Mouse (Mus musculus): Measurements from ENCODE around the gene Fau. TPM values are rescaled to one million over a fixed set of nuclear protein-coding genes. Genes with fewer than 3 reads are reported as not detected.

Gene Fau
- polyA plus RNA-seq, 1 experiment from 2014 or later: 1,123 TPM

GRCm38 (mm10) chr19:6088841-6089240 lies 31.2 kb downstream of the Fau start:
- ChIA-PET CTCF (no interaction called here), POLR2A (interaction anchor here (0.9 kb wide), 1 partner anchor 30 kb away, joined by 3 read pairs; no protein-coding TSS in a partner anchor)
- H3K27me3 ChIP-seq: no peaks in the 10 kb centered on the region
- no peak for TF ChIP-seq CTCF (IDR thresholded peaks at IDR 0.05)
- DNase-seq (ENCODE audit: low read depth, low spot score) (no peak), ATAC-seq (no peak)
- in situ Hi-C loops (cut with MboI; ENCODE audit: low pct_unique_long_range_greater_than_20kb): no loop called here

DNA sequence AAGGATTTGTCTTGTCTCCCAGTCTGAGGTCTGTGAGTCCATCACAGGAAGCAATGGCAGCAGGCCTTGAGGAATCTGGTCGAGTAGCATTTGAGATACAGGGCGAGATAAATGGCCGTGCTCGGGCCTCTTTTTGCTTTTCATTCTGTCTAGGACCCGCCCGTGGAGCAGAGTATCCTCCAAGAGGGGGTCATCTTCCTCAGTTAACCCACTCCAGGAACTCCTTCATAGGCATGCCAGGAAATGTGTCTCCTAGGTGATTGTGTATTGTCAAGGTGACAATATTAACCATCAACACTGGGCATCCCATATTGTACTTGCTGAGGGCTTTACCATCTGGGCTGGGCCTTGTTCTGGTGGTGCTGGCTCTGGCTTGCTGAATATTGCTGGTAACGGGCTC lies 36.5 kb downstream of the Fau start, which contains the start of gene AC131692.1:
Gene AC131692.1 (plus strand): TSS at position 301 of the 400 bp plus-strand sequence.
- TF ChIP-seq CTCF (IDR thresholded peaks at IDR 0.05): no peak
- DNase-seq (ENCODE audit: low read depth, low spot score) (no peak), ATAC-seq (no peak)
- in situ Hi-C loops (cut with MboI; ENCODE audit: low pct_unique_long_range_greater_than_20kb): no loop called here
- no peaks in the 10 kb centered on the region for H3K27me3 ChIP-seq
- ChIA-PET POLR2A (no interaction called here), CTCF (no interaction called here)

- TF ChIP-seq CTCF (IDR thresholded peaks at IDR 0.05): no peak
- H3K27me3 ChIP-seq: no peaks in the 10 kb centered on the region
- ChIA-PET CTCF (no interaction called here), POLR2A (interaction anchor here (0.7 kb wide), 1 partner anchor 37 kb away, joined by 3 read pairs; no protein-coding TSS in a partner anchor)
- DNase-seq (ENCODE audit: low read depth, low spot score): no peak
- no peak for ATAC-seq
- in situ Hi-C loops (cut with MboI; ENCODE audit: low pct_unique_long_range_greater_than_20kb): no loop called here
These were observed 40.2 kb downstream of the Fau start for GRCm38 (mm10) chr19:6097847-6098246.

DNA sequence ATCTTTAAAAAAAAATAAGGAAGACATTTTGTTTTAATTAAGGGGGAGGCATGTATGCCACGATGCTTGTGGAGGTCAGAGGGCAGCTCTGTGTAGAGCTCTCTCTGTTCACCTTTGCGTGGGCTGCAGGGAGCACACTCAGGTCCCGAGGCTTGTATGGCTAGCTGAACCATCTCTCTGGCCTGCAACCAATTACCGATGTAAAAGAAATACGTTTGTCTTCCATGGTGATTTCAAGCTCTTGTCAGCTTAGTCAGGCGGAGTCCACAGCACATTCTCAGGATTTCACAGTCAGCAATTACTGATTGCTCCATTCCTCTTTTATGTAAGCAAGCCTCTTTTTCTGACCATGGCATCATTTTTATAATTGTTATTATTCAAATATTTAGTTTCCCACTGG lies 43.5 kb downstream of the Fau start:
- no peak for DNase-seq (ENCODE audit: low read depth, low spot score)
- POLR2A ChIA-PET: no interaction called here
- no peaks in the 10 kb centered on the region for H3K27me3 ChIP-seq
- in situ Hi-C loops (cut with MboI; ENCODE audit: low pct_unique_long_range_greater_than_20kb): no loop called here
- no peak for ATAC-seq
- TF ChIP-seq CTCF (IDR thresholded peaks at IDR 0.05): no peak
- CTCF ChIA-PET: no interaction called here

- in situ Hi-C loops (cut with MboI; ENCODE audit: low pct_unique_long_range_greater_than_20kb): no loop called here
- no peak for TF ChIP-seq CTCF (IDR thresholded peaks at IDR 0.05)
- ChIA-PET POLR2A (no interaction called here), CTCF (interaction anchor here (1.1 to 1.3 kb wide), 2 partner anchors 11 to 127 kb away, joined by 3 to 4 read pairs; no protein-coding TSS in a partner anchor)
- H3K27me3 ChIP-seq: no peaks in the 10 kb centered on the region
- DNase-seq (ENCODE audit: low read depth, low spot score): no peak
- no peak for ATAC-seq
These were observed 44.7 kb downstream of the Fau start for GRCm38 (mm10) chr19:6102169-6102853.

- no peak for ATAC-seq
- CTCF ChIA-PET: interaction anchor here (1.1 kb wide), 1 partner anchor 9 kb away, joined by 4 read pairs; no protein-coding TSS in a partner anchor
- in situ Hi-C loops (cut with MboI; ENCODE audit: low pct_unique_long_range_greater_than_20kb): no loop called here
- no peak for TF ChIP-seq CTCF (IDR thresholded peaks at IDR 0.05)
- no peak for DNase-seq (ENCODE audit: low read depth, low spot score)
- H3K27me3 ChIP-seq: no peaks in the 10 kb centered on the region
- POLR2A ChIA-PET: no interaction called here
These were observed 46.8 kb downstream of the Fau start for GRCm38 (mm10) chr19:6104476-6104875.

- POLR2A ChIA-PET: no interaction called here
- in situ Hi-C loops (cut with MboI; ENCODE audit: low pct_unique_long_range_greater_than_20kb): no loop called here
- no peak for DNase-seq (ENCODE audit: low read depth, low spot score)
- CTCF ChIA-PET: interaction anchor here (0.6 kb wide), 1 partner anchor 10 kb away, joined by 3 read pairs; no protein-coding TSS in a partner anchor
- no peak for TF ChIP-seq CTCF (IDR thresholded peaks at IDR 0.05)
- H3K27me3 ChIP-seq: no peaks in the 10 kb centered on the region
- ATAC-seq: no peak
These were observed 47.9 kb downstream of the Fau start, which contains the start of gene Naaladl1 for GRCm38 (mm10) chr19:6105586-6105985. Naaladl1 (plus strand) TSS chr19:6105782.

Other genes with a start within 250 kb of the Fau start
- gene Frmd8, start 182.6 kb upstream of the Fau start, polyA plus RNA-seq (2021): 30.4 TPM
- gene Slc25a45, start 180.0 kb upstream of the Fau start, polyA plus RNA-seq (2021): 7.1 TPM
- 1.2 TPM for gene Tigd3, start 163.7 kb upstream of the Fau start, polyA plus RNA-seq (2021)
- gene Dpf2, start 144.8 kb upstream of the Fau start, polyA plus RNA-seq (2021): 94.5 TPM
- 6.5 TPM for gene Cdc42ep2, start 133.0 kb upstream of the Fau start, polyA plus RNA-seq (2021)
- gene Pola2, start 93.6 kb upstream of the Fau start, polyA plus RNA-seq (2021): 24.0 TPM
- not detected for gene Slc22a20, start 71.7 kb upstream of the Fau start, polyA plus RNA-seq (2021)
- 70.4 TPM for gene Capn1, start 41.9 kb upstream of the Fau start, polyA plus RNA-seq (2021)
- 55.2 TPM for gene Syvn1, start 11.3 kb upstream of the Fau start, polyA plus RNA-seq (2021)
- gene Mrpl49, start 59 bp upstream of the Fau start, polyA plus RNA-seq (2021): 68.9 TPM
- gene Znhit2, start 3.3 kb downstream of the Fau start, polyA plus RNA-seq (2021): 38.3 TPM
- 21.5 TPM for gene Tm7sf2, start 10.5 kb downstream of the Fau start, polyA plus RNA-seq (2021)
- 63.3 TPM for gene Vps51, start 19.4 kb downstream of the Fau start, polyA plus RNA-seq (2021)
- 0.15 TPM for gene Tmem262, start 22.2 kb downstream of the Fau start, polyA plus RNA-seq (2021)
- gene Gm28374, start 24.4 kb downstream of the Fau start, polyA plus RNA-seq (2021): 0.83 TPM
- gene Zfpl1, start 27.1 kb downstream of the Fau start, polyA plus RNA-seq (2021): 59.4 TPM
- 16.4 TPM for gene Cdca5, start 27.1 kb downstream of the Fau start, polyA plus RNA-seq (2021)
- 0.33 TPM for gene AC131692.1, start 36.6 kb downstream of the Fau start, polyA plus RNA-seq (2021)
- gene Naaladl1, start 47.9 kb downstream of the Fau start, polyA plus RNA-seq (2021): 0.54 TPM
- gene Sac3d1, start 60.8 kb downstream of the Fau start, polyA plus RNA-seq (2021): 17.0 TPM
- gene Snx15, start 70.5 kb downstream of the Fau start, polyA plus RNA-seq (2021): 40.4 TPM
- gene Batf2, start 83.1 kb downstream of the Fau start, polyA plus RNA-seq (2021): 0.08 TPM
- gene Arl2, start 83.7 kb downstream of the Fau start, polyA plus RNA-seq (2021): 122 TPM
- not detected for gene Majin, start 126.5 kb downstream of the Fau start, polyA plus RNA-seq (2021)
- 0.26 TPM for gene Gpha2, start 168.5 kb downstream of the Fau start, polyA plus RNA-seq (2021)
- 172 TPM for gene Ppp2r5b, start 178.0 kb downstream of the Fau start, polyA plus RNA-seq (2021)
- gene Atg2a, start 183.8 kb downstream of the Fau start, polyA plus RNA-seq (2021): 32.5 TPM
- gene Ehd1, start 218.9 kb downstream of the Fau start, polyA plus RNA-seq (2021): 88.7 TPM
- 41.2 TPM for gene Cdc42bpg, start 248.6 kb downstream of the Fau start, polyA plus RNA-seq (2021)